Mouse (Mus musculus): ENCODE measurements around the gene Gm45140.

DNA sequence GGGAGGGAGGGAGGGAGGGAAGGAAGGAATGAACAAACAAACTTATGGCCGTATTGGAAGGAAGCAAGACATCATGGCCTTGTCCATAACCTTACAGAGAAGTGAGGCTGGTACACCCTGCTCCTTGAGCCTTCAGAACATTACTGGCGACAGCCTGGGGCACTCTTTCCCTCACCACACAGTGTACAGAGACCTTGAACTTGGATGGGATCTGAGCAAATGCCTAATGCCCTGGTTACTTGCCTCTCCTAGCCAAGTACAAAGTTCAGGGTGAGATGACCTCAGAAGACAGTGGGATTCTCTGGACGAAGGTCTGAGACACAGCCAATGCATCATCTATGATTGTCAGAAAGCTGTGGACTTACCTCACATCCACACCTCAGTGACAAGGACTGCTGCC lies 75.7 kb downstream of the Gm45140 start:
- TF ChIP-seq POLR2A (IDR thresholded peaks at IDR 0.05; ENCODE audit: borderline replicate concordance, extremely low read depth, insufficient read depth, insufficient read length, poor library complexity, severe bottlenecking), result no peak
- TF ChIP-seq CTCF (IDR thresholded peaks at IDR 0.05; ENCODE audit: borderline replicate concordance, extremely low read depth, insufficient read depth, insufficient read length), result no peak
